In genomic region chr4:59003806-59004200, GRCm38 (mm10) we compare ENCODE assay signal across 8 mouse cellular contexts. TPM values are rescaled to one million over a fixed set of nuclear protein-coding genes. Genes with fewer than 3 reads are reported as not detected.
DNase-seq lines count a peak whose midpoint lies in the region; ATAC-seq and TF ChIP-seq lines count a peak whose summit lies in the region.

No protein-coding gene starts in this region.

- H3K4me3 ChIP-seq in spleen, adult 2 months (ENCODE audit: extremely low read depth, insufficient read depth, insufficient read length), result peak overlapping the region; percentile 87
- peak overlapping the region; percentile 99 for H3K4me3 ChIP-seq in limb, embryonic 14.5 days (replicated peaks; ENCODE audit: low read length)
- peak overlapping the region; percentile 95 for H3K4me3 ChIP-seq in stomach, embryonic 16.5 days (replicated peaks; ENCODE audit: low read length)

- no peaks in the 10 kb centered on the region for H3K27me3 ChIP-seq in spleen, adult 2 months (ENCODE audit: control insufficient read depth, insufficient read depth, low read length)
- H3K27me3 ChIP-seq in limb, embryonic 14.5 days (ENCODE audit: control insufficient read depth, insufficient read depth, low read length), result no peaks in the 10 kb centered on the region
- H3K27me3 ChIP-seq in stomach, embryonic 16.5 days (ENCODE audit: control insufficient read depth, insufficient read depth, low read length), result no peaks in the 10 kb centered on the region

- no peaks in the 10 kb centered on the region for H3K9me3 ChIP-seq in limb, embryonic 14.5 days (ENCODE audit: control insufficient read depth, low read length)
- H3K9me3 ChIP-seq in stomach, embryonic 16.5 days (replicated peaks; ENCODE audit: control insufficient read depth, low read length), result no peaks in the 10 kb centered on the region

- H3K9ac ChIP-seq in limb, embryonic 14.5 days (ENCODE audit: low read depth, low read length, severe bottlenecking), result peak overlapping the region; percentile 93
- peak overlapping the region; percentile 97 for H3K9ac ChIP-seq in stomach, embryonic 16.5 days (ENCODE audit: low read length)

- H3K4me1 ChIP-seq in spleen, adult 2 months (ENCODE audit: control insufficient read depth, insufficient read depth, insufficient read length), result peaks cover 8% of the 10 kb centered on the region; the same call in 1 of the 2 replicates
- peaks cover 19% of the 10 kb centered on the region for H3K4me1 ChIP-seq in limb, embryonic 14.5 days (ENCODE audit: control insufficient read depth, insufficient read depth, low read length)
- H3K4me1 ChIP-seq in stomach, embryonic 16.5 days (ENCODE audit: control insufficient read depth, insufficient read depth, low read length), result peaks cover 9% of the 10 kb centered on the region

- no peak for ATAC-seq in limb, embryonic 14.5 days (ENCODE audit: low FRiP score, low read depth)
- no peak for ATAC-seq in stomach, embryonic 16.5 days (ENCODE audit: insufficient read depth, low FRiP score)
- ATAC-seq in cerebellum, adult (ENCODE audit: insufficient number of reproducible peaks, low FRiP score, low TSS enrichment), result no peak
- no peak; the same call in 1 of the 2 replicates for ATAC-seq in frontal cortex, adult (ENCODE audit: low TSS enrichment)

- H3K4me2 ChIP-seq in limb, embryonic 14.5 days (replicated peaks; ENCODE audit: low read depth, low read length, severe bottlenecking), result peak overlapping the region; percentile 81
- H3K4me2 ChIP-seq in stomach, embryonic 16.5 days (ENCODE audit: low read depth, low read length), result peak overlapping the region; percentile 88

- no peak for TF ChIP-seq POLR2A in spleen, adult 2 months (IDR thresholded peaks at IDR 0.05; ENCODE audit: low read depth, low read length)
- no peak for TF ChIP-seq POLR2A in limb, embryonic 14.5 days (IDR thresholded peaks at IDR 0.05; ENCODE audit: borderline replicate concordance, extremely low read depth, insufficient read depth, insufficient read length)

- TF ChIP-seq CTCF in spleen, adult 2 months (IDR thresholded peaks at IDR 0.05; ENCODE audit: extremely low read depth, insufficient read depth, insufficient read length, insufficient replicate concordance), result no peak

- no peaks in the 10 kb centered on the region for H3K36me3 ChIP-seq in spleen, adult 2 months (ENCODE audit: control insufficient read depth, insufficient read depth, low read length)
- H3K36me3 ChIP-seq in limb, embryonic 14.5 days (ENCODE audit: control insufficient read depth, insufficient read depth, low read length), result no peaks in the 10 kb centered on the region
- no peaks in the 10 kb centered on the region for H3K36me3 ChIP-seq in stomach, embryonic 16.5 days (ENCODE audit: control insufficient read depth, insufficient read depth, low read length)

- 0 out of 2 replicates have a peak overlapping the region, but pooled peaks have one; percentile 68 for H3K27ac ChIP-seq in spleen, adult 2 months (ENCODE audit: insufficient read depth, low read length)
- peak overlapping the region; percentile 74; the same call in 1 of the 2 replicates for H3K27ac ChIP-seq in limb, embryonic 14.5 days (replicated peaks; ENCODE audit: low read depth, low read length)
- no peak overlapping the region for H3K27ac ChIP-seq in stomach, embryonic 16.5 days (ENCODE audit: low read length)

- DNase-seq in adrenal gland, postnatal 10 days, result peak; percentile 36
- DNase-seq in adrenal gland, adult (ENCODE audit: inconsistent age in 2 of 2, low spot score in 1 of 2), result no peak
- DNase-seq in spleen, adult 2 months (ENCODE audit: low read depth in 1 of 2, low spot score in 2 of 2), result no peak
- DNase-seq in spleen, adult 18-20 months, result no peak
- no peak for DNase-seq in limb, embryonic 14.5 days (ENCODE audit: low spot score)

- 52% methylated on average over 7 of the region's 7 CpGs for WGBS in spleen, adult 2 months
- 27% methylated on average over 7 of the region's 7 CpGs for WGBS in limb, embryonic 14.5 days
- WGBS in stomach, embryonic 16.5 days, result 15% methylated on average over 7 of the region's 7 CpGs

RNA-seq across cellular contexts. Expression of gene Gm20503, which starts 0.8 kb away (rescaled TPM):
- 1 to 10 TPM; 5.9 to 9.1 TPM for total RNA-seq in adrenal gland, postnatal 10 days (2021)
- not detected in 2 replicates for polyA plus RNA-seq in spleen, adult 2 months (2012; rRNA removed)
- polyA plus RNA-seq in limb, embryonic 14.5 days (2012; rRNA removed), result 0.14 TPM in 1 of 2 replicates, not detected in the other
- 15.8 and 19.0 TPM in 2 replicates for polyA plus RNA-seq in limb, embryonic 14.5 days (2014; fragmentation: Nextera tagmentation; extraction: Ambion mirVana)
- 7.3 and 9.1 TPM in 2 replicates for polyA plus RNA-seq in stomach, embryonic 16.5 days (2015; fragmentation: Nextera tagmentation; extraction: Ambion mirVana)

RNA-seq across cellular contexts. Expression of gene Dnajc25, which starts 8.9 kb away (rescaled TPM):
- 10 to 100 TPM; 19.1 to 19.4 TPM for total RNA-seq in adrenal gland, postnatal 10 days (2021)
- polyA plus RNA-seq in spleen, adult 2 months (2012; rRNA removed), result 1.4 and 2.9 TPM in 2 replicates
- 10.1 and 10.7 TPM in 2 replicates for polyA plus RNA-seq in limb, embryonic 14.5 days (2012; rRNA removed)
- 18.3 and 20.8 TPM in 2 replicates for polyA plus RNA-seq in limb, embryonic 14.5 days (2014; fragmentation: Nextera tagmentation; extraction: Ambion mirVana)
- polyA plus RNA-seq in stomach, embryonic 16.5 days (2015; fragmentation: Nextera tagmentation; extraction: Ambion mirVana), result 8.3 and 8.7 TPM in 2 replicates

RNA-seq across cellular contexts. Expression of gene Ptgr1, which starts 16.9 kb away (rescaled TPM):
- total RNA-seq in adrenal gland, postnatal 10 days (2021), result 10 to 100 TPM; 15.9 to 16.9 TPM
- polyA plus RNA-seq in spleen, adult 2 months (2012; rRNA removed), result 0.92 and 0.96 TPM in 2 replicates
- polyA plus RNA-seq in limb, embryonic 14.5 days (2012; rRNA removed), result 12.8 and 19.2 TPM in 2 replicates
- 32.5 and 34.7 TPM in 2 replicates for polyA plus RNA-seq in limb, embryonic 14.5 days (2014; fragmentation: Nextera tagmentation; extraction: Ambion mirVana)
- polyA plus RNA-seq in stomach, embryonic 16.5 days (2015; fragmentation: Nextera tagmentation; extraction: Ambion mirVana), result 105 and 120 TPM in 2 replicates

RNA-seq across cellular contexts. Expression of gene Gng10, which starts 31.1 kb away (rescaled TPM):
- total RNA-seq in adrenal gland, postnatal 10 days (2021), result 10 to 100 TPM; 36.0 to 37.3 TPM
- 31.5 and 34.5 TPM in 2 replicates for polyA plus RNA-seq in spleen, adult 2 months (2012; rRNA removed)
- 60.9 and 72.3 TPM in 2 replicates for polyA plus RNA-seq in limb, embryonic 14.5 days (2012; rRNA removed)
- polyA plus RNA-seq in limb, embryonic 14.5 days (2014; fragmentation: Nextera tagmentation; extraction: Ambion mirVana), result 143 and 177 TPM in 2 replicates
- polyA plus RNA-seq in stomach, embryonic 16.5 days (2015; fragmentation: Nextera tagmentation; extraction: Ambion mirVana), result 127 and 147 TPM in 2 replicates
